Mouse (Mus musculus) left cerebral cortex, adult 2 months (tissue): ENCODE measurements around the gene C130074G19Rik. TPM values are rescaled to one million over a fixed set of nuclear protein-coding genes. Genes with fewer than 3 reads are reported as not detected.

Source experiments
- DNase-seq, 2 experiments: peaks; one replicate each; pipeline ENCODE4 v3.0.0; 2021 to 2022; ENCODE audit warnings: low spot score in 2 of 2, mixed read lengths in 1 of 2; ENCODE audit errors: extremely low spot score in 1 of 2
- H3K27ac ChIP-seq: fragments of 200-600 bp; 2 replicates; pipeline ENCODE4 v1.8.1; 2022
- H3K4me3 ChIP-seq: fragments of 200-600 bp; 2 replicates; pipeline ENCODE4 v1.8.1; 2022
- CTCF ChIP-seq: fragments of 200-600 bp; IDR thresholded peaks from 2 replicates; pipeline ENCODE4 v1.8.1; 2022; ENCODE audit warnings: antibody characterized with exemption, mild to moderate bottlenecking, moderate library complexity
- intact Hi-C: fragments of 180-260 bp; cut with DNase I; formaldehyde crosslinking; loops from one replicate; pipeline ENCODE4 v1.15.1; 2025
- microRNA-seq, 2 experiments: library from miRNA; unstranded; fragments of <30 nt; microRNA quantifications; one replicate each; pipeline ENCODE4 v1.2.0; 2021
- total RNA-seq, 2 experiments: library from RNA; stranded (reverse); gene quantifications; 2 replicates each; pipeline ENCODE4 v1.2.3; 2021

The C130074G19Rik gene
- total RNA-seq, 2 experiments from 2014 or later, result 37.6 to 46.2 TPM

GRCm38 (mm10) chr1:184833499-184833898, 49.5 kb downstream of the C130074G19Rik start:
- TF ChIP-seq CTCF, result no peak
- DNase-seq, result no peak
- intact Hi-C loops, result no loop called here
- Histone ChIP-seq H3K27ac (no peak overlapping the region), H3K4me3 (no peak overlapping the region)

GRCm38 (mm10) chr1:184832211-184832610, 50.8 kb downstream of the C130074G19Rik start:
- Histone ChIP-seq H3K4me3 (no peak overlapping the region), H3K27ac (no peak overlapping the region)
- DNase-seq, result no peak
- peak; percentile 45 for TF ChIP-seq CTCF
- intact Hi-C loops, result no loop called here

- no peak for TF ChIP-seq CTCF
- DNase-seq, result no peak
- intact Hi-C loops, result loop anchor here (5.0 kb wide), 1 partner anchor 52 kb away; the partner anchor contains the start of gene C130074G19Rik
Measured at GRCm38 (mm10) chr1:184829897-184830296, 53.1 kb downstream of the C130074G19Rik start.

GRCm38 (mm10) chr1:184827175-184827701, 55.8 kb downstream of the C130074G19Rik start:
- intact Hi-C loops, result loop anchor here (5.0 kb wide), 1 partner anchor 55 kb away; the partner anchor contains the start of gene C130074G19Rik
- peak overlapping the region; percentile 64 for H3K27ac ChIP-seq
- DNase-seq, result peak in 1 of 2 experiments; percentile 38
- no peak for TF ChIP-seq CTCF
- H3K4me3 ChIP-seq, result peak overlapping the region; percentile 27; the same call in 1 of the 2 replicates

More at GRCm38 (mm10) chr1:184829897-184830296, 53.1 kb downstream of the C130074G19Rik start:
- Histone ChIP-seq H3K27ac (no peak overlapping the region), H3K4me3 (no peak overlapping the region)

GRCm38 (mm10) chr1:184825093-184825492, 57.9 kb downstream of the C130074G19Rik start:
- 0 out of 2 replicates have a peak overlapping the region, but pooled peaks have one; percentile 7 for H3K4me3 ChIP-seq
- H3K27ac ChIP-seq, result no peak overlapping the region
- TF ChIP-seq CTCF, result peak; percentile 68
- intact Hi-C loops, result loop anchor here (2.0 to 5.0 kb wide), 5 partner anchors 20 to 370 kb away; partner anchors contain the start of gene C130074G19Rik
- DNase-seq, result peak in 1 of 2 experiments; percentile 43

GRCm38 (mm10) chr1:184824439-184824851, 58.6 kb downstream of the C130074G19Rik start:
- Histone ChIP-seq H3K4me3 (0 out of 2 replicates have a peak overlapping the region, but pooled peaks have one; percentile 7), H3K27ac (0 out of 2 replicates have a peak overlapping the region, but pooled peaks have one; percentile 59)
- intact Hi-C loops, result loop anchor here (2.0 kb wide), 4 partner anchors 20 to 370 kb away; no protein-coding TSS in a partner anchor
- DNase-seq, result peak; percentile 84 to 86
- TF ChIP-seq CTCF, result peak; percentile 86

GRCm38 (mm10) chr1:184822678-184823077, 60.3 kb downstream of the C130074G19Rik start:
- DNase-seq, result peak; percentile 33 to 40
- intact Hi-C loops, result no loop called here
- no peak for TF ChIP-seq CTCF
- Histone ChIP-seq H3K4me3 (peak overlapping the region; percentile 40), H3K27ac (0 out of 2 replicates have a peak overlapping the region, but pooled peaks have one; percentile 2)

Small RNAs within 50 kb of the gene (microRNA-seq; reads per million reads assigned to microRNA genes)
- 836 to 864 reads per million in 2 experiments for gene Mir1981

Other genes with a start within 250 kb of the C130074G19Rik start
- under 1 TPM; 0.30 to 0.84 TPM for gene Hlx, start 150.6 kb downstream of the C130074G19Rik start, total RNA-seq
- under 1 TPM in 1 of 2 experiments, not detected in 1; 0.26 TPM for gene Marc1, start 71.9 kb downstream of the C130074G19Rik start, total RNA-seq
- gene Marc2, start 36.8 kb downstream of the C130074G19Rik start, total RNA-seq, result 100 to 1,000 TPM; 167 to 177 TPM
- gene Mark1, start 116.4 kb upstream of the C130074G19Rik start, total RNA-seq, result 10 to 100 TPM; 92.5 to 94.6 TPM